8 mouse cellular contexts compared by ENCODE assay signal in genomic region chr16:18393595-18393994, GRCm38 (mm10). TPM values are rescaled to one million over a fixed set of nuclear protein-coding genes. Genes with fewer than 3 reads are reported as not detected.
DNase-seq lines count a peak whose midpoint lies in the region; ATAC-seq and TF ChIP-seq lines count a peak whose summit lies in the region.

No protein-coding gene starts in this region.

- peaks cover 17% of the 10 kb centered on the region for H3K36me3 ChIP-seq in ES-E14 (ENCODE audit: control insufficient read depth, insufficient read depth, low read length, poor library complexity, severe bottlenecking)
- H3K36me3 ChIP-seq in heart, postnatal 0 days (replicated peaks; ENCODE audit: control insufficient read depth, insufficient read depth, low read length): peaks cover 20% of the 10 kb centered on the region
- H3K36me3 ChIP-seq in liver, embryonic 15.5 days (replicated peaks): peaks cover 14% of the 10 kb centered on the region

- in situ Hi-C loops in ES-E14 (cut with MboI; ENCODE audit: low sequenced_read_pairs in 2 of 2, unreplicated experiment in 2 of 2): no loop called here

- peak; percentile 91 for DNase-seq in heart, adult 11 months
- DNase-seq in heart, postnatal 25 days (ENCODE audit: low spot score): no peak
- no peak for DNase-seq in ES-E14 (ENCODE audit: low read depth, low spot score)
- no peak for DNase-seq in heart, postnatal 0 days (ENCODE audit: low spot score)
- no peak for DNase-seq in layer of hippocampus, postnatal 14 days (ENCODE audit: low spot score in 2 of 2)
- no peak for DNase-seq in left cerebral cortex, adult 8-10 months (ENCODE audit: low spot score in 2 of 2)
- no peak for DNase-seq in embryo, embryonic 10.5 days (ENCODE audit: low spot score)

- TF ChIP-seq CTCF in heart, postnatal 0 days (IDR thresholded peaks at IDR 0.05; ENCODE audit: low read depth): no peak

- no peak for TF ChIP-seq EP300 in heart, postnatal 0 days (IDR thresholded peaks at IDR 0.05; ENCODE audit: low read depth)

- H3K9me3 ChIP-seq in ES-E14 (ENCODE audit: control insufficient read depth, insufficient read depth, low read depth, low read length): no peaks in the 10 kb centered on the region
- H3K9me3 ChIP-seq in heart, postnatal 0 days (replicated peaks; ENCODE audit: control insufficient read depth, low read length): no peaks in the 10 kb centered on the region
- no peaks in the 10 kb centered on the region for H3K9me3 ChIP-seq in liver, embryonic 15.5 days (replicated peaks)

- H3K4me2 ChIP-seq in heart, postnatal 0 days (ENCODE audit: low read depth, low read length): peak overlapping the region; percentile 97
- peak overlapping the region; percentile 98 for H3K4me2 ChIP-seq in liver, embryonic 15.5 days

- peak overlapping the region; percentile 83; the same call in 1 of the 2 replicates for H3K9ac ChIP-seq in ES-E14 (ENCODE audit: insufficient read depth, low read depth, low read length, poor library complexity, severe bottlenecking)
- H3K9ac ChIP-seq in heart, postnatal 0 days (replicated peaks; ENCODE audit: low read depth, low read length): peak overlapping the region; percentile 71
- peak overlapping the region; percentile 77 for H3K9ac ChIP-seq in liver, embryonic 15.5 days

- intact Hi-C loops in heart, postnatal 25 days (cut with DNase I): loop anchor here (5.0 kb wide), 1 partner anchor 46 kb away; the partner anchor contains the start of genes Arvcf and Tango2

- H3K27ac ChIP-seq in ES-E14 (ENCODE audit: insufficient read depth, low read depth, low read length, poor library complexity, severe bottlenecking): no peak overlapping the region
- H3K27ac ChIP-seq in heart, postnatal 0 days (ENCODE audit: low read depth): peak overlapping the region; percentile 92
- H3K27ac ChIP-seq in liver, embryonic 15.5 days (replicated peaks): 0 out of 2 replicates have a peak overlapping the region, but pooled peaks have one; percentile 12

- no peak for ATAC-seq in heart, postnatal 0 days (ENCODE audit: insufficient read depth, low read depth)
- ATAC-seq in liver, embryonic 15.5 days (ENCODE audit: insufficient read depth): no peak

- no peaks in the 10 kb centered on the region for H3K27me3 ChIP-seq in heart, postnatal 0 days (ENCODE audit: control insufficient read depth, insufficient read depth, low read length)
- no peaks in the 10 kb centered on the region for H3K27me3 ChIP-seq in liver, embryonic 15.5 days

- H3K4me3 ChIP-seq in ES-E14 (ENCODE audit: insufficient read depth in 1 of 2, low read depth in 1 of 2, low read length in 2 of 2, poor library complexity in 1 of 2, severe bottlenecking in 1 of 2): peak overlapping the region; percentile 81 to 90
- H3K4me3 ChIP-seq in heart, postnatal 0 days (ENCODE audit: low read depth, low read length): peak overlapping the region; percentile 73
- H3K4me3 ChIP-seq in liver, embryonic 15.5 days (replicated peaks): peak overlapping the region; percentile 73

- H3K4me1 ChIP-seq in ES-E14 (ENCODE audit: control insufficient read depth in 2 of 2, insufficient read depth in 2 of 2, low read length in 2 of 2, poor library complexity in 1 of 2): peaks cover 13 to 33% of the 10 kb centered on the region in 2 experiments
- peaks cover 35% of the 10 kb centered on the region for H3K4me1 ChIP-seq in heart, postnatal 0 days (ENCODE audit: control insufficient read depth, insufficient read depth)
- H3K4me1 ChIP-seq in liver, embryonic 15.5 days (replicated peaks): peaks cover 68% of the 10 kb centered on the region

- 55% methylated on average over 5 of the region's 5 CpGs for WGBS in heart, postnatal 0 days
- WGBS in liver, embryonic 15.5 days (ENCODE audit: insufficient replicate concordance): 44% methylated on average over 5 of the region's 5 CpGs

TF ChIP-seq in ES-E14, 5 proteins besides CTCF, POLR2A, EP300 and RAD21:
- no peak for TF ChIP-seq CHD2 (IDR thresholded peaks at IDR 0.05; ENCODE audit: low read depth, low read length)
- TF ChIP-seq HCFC1 (IDR thresholded peaks at IDR 0.05; ENCODE audit: borderline replicate concordance, insufficient read depth, low read length): no peak
- TF ChIP-seq ZC3H11A (IDR thresholded peaks at IDR 0.05; ENCODE audit: borderline replicate concordance, low read depth, low read length): no peak
- TF ChIP-seq ZNF384 (IDR thresholded peaks at IDR 0.05; ENCODE audit: low read depth, low read length): no peak
- TF ChIP-seq MAFK (IDR thresholded peaks at IDR 0.05; ENCODE audit: insufficient read depth, low read depth, low read length): no peak

RNA-seq across cellular contexts. Expression of gene Txnrd2, which starts 32.6 kb away (rescaled TPM):
- 10 to 100 TPM; 36.1 to 38.2 TPM for total RNA-seq in heart, postnatal 25 days (2021)
- total RNA-seq in ES-E14 (2012; rRNA removed): 7.9 and 8.4 TPM in 2 replicates
- 12.7 and 14.7 TPM in 2 replicates for total RNA-seq in heart, postnatal 0 days (2014; rRNA removed; ENCODE audit: low replicate concordance)
- 40.0 and 41.2 TPM in 2 replicates for polyA plus RNA-seq in heart, postnatal 0 days (2015; fragmentation: Nextera tagmentation; extraction: Ambion mirVana)
- 101 and 114 TPM in 2 replicates for polyA plus RNA-seq in liver, embryonic 15.5 days (2015; fragmentation: Nextera tagmentation; extraction: Ambion mirVana)
- 10 to 100 TPM; 19.5 to 22.1 TPM for total RNA-seq in layer of hippocampus, postnatal 14 days (2021)
- 10 to 100 TPM; 16.5 to 22.7 (median 19.1) TPM for total RNA-seq in left cerebral cortex, adult 8-10 months (2022)

RNA-seq across cellular contexts. Expression of gene Comt, which starts 33.1 kb away (rescaled TPM):
- total RNA-seq in heart, postnatal 25 days (2021): 100 to 1,000 TPM; 112 TPM
- 40.1 and 41.0 TPM in 2 replicates for total RNA-seq in ES-E14 (2012; rRNA removed)
- 160 and 168 TPM in 2 replicates for total RNA-seq in heart, postnatal 0 days (2014; rRNA removed; ENCODE audit: low replicate concordance)
- polyA plus RNA-seq in heart, postnatal 0 days (2015; fragmentation: Nextera tagmentation; extraction: Ambion mirVana): 155 and 158 TPM in 2 replicates
- 87.6 and 94.1 TPM in 2 replicates for polyA plus RNA-seq in liver, embryonic 15.5 days (2015; fragmentation: Nextera tagmentation; extraction: Ambion mirVana)
- 10 to 100 TPM; 57.1 to 66.8 TPM for total RNA-seq in layer of hippocampus, postnatal 14 days (2021)
- total RNA-seq in left cerebral cortex, adult 8-10 months (2022): 10 to 100 TPM; 92.9 to 97.2 (median 94.3) TPM

RNA-seq across cellular contexts. Expression of gene Arvcf, which starts 45.6 kb away (rescaled TPM):
- 10 to 100 TPM; 18.6 to 21.7 TPM for total RNA-seq in heart, postnatal 25 days (2021)
- total RNA-seq in ES-E14 (2012; rRNA removed): 48.0 and 60.1 TPM in 2 replicates
- total RNA-seq in heart, postnatal 0 days (2014; rRNA removed; ENCODE audit: low replicate concordance): 62.1 and 95.5 TPM in 2 replicates
- polyA plus RNA-seq in heart, postnatal 0 days (2015; fragmentation: Nextera tagmentation; extraction: Ambion mirVana): 22.5 and 22.6 TPM in 2 replicates
- polyA plus RNA-seq in liver, embryonic 15.5 days (2015; fragmentation: Nextera tagmentation; extraction: Ambion mirVana): 7.6 and 9.4 TPM in 2 replicates
- total RNA-seq in layer of hippocampus, postnatal 14 days (2021): 10 to 100 TPM; 43.3 to 46.4 TPM
- 10 to 100 TPM; 34.2 to 42.1 (median 38.2) TPM for total RNA-seq in left cerebral cortex, adult 8-10 months (2022)

RNA-seq across cellular contexts. Expression of gene Tango2, which starts 45.7 kb away (rescaled TPM):
- 100 to 1,000 TPM; 147 TPM for total RNA-seq in heart, postnatal 25 days (2021)
- 10.0 and 10.4 TPM in 2 replicates for total RNA-seq in ES-E14 (2012; rRNA removed)
- 55.3 and 56.9 TPM in 2 replicates for total RNA-seq in heart, postnatal 0 days (2014; rRNA removed; ENCODE audit: low replicate concordance)
- 65.8 and 69.0 TPM in 2 replicates for polyA plus RNA-seq in heart, postnatal 0 days (2015; fragmentation: Nextera tagmentation; extraction: Ambion mirVana)
- polyA plus RNA-seq in liver, embryonic 15.5 days (2015; fragmentation: Nextera tagmentation; extraction: Ambion mirVana): 56.5 and 61.7 TPM in 2 replicates
- total RNA-seq in layer of hippocampus, postnatal 14 days (2021): 100 to 1,000 TPM; 106 to 114 TPM
- 100 to 1,000 TPM; 135 to 145 (median 142) TPM for total RNA-seq in left cerebral cortex, adult 8-10 months (2022)
